Mouse (Mus musculus) heart, adult 18-20 months (tissue): ENCODE measurements around the gene Josd1. TPM values are rescaled to one million over a fixed set of nuclear protein-coding genes. Genes with fewer than 3 reads are reported as not detected.

Experiments
- DNase-seq, 2 experiments: peaks; one replicate each; pipeline ENCODE4 v3.0.0; 2021 to 2022; ENCODE audit warnings: mixed read lengths in 1 of 2
- total RNA-seq, 2 experiments: library from RNA; stranded (reverse); gene quantifications; 2 replicates each; pipeline ENCODE4 v1.2.3; 2021

Gene Josd1
- total RNA-seq, 2 experiments from 2014 or later: 23.4 to 26.2 TPM

GRCm38 (mm10) chr15:79658531-79659375 is 29.0 kb downstream of the Josd1 start, which contains the start of the genes Fam227a and Cby1:
Gene Fam227a (minus strand): TSS chr15:79658956.
Gene Cby1 (plus strand): TSS chr15:79659199.
- peak; percentile 96 for DNase-seq

GRCm38 (mm10) chr15:79657837-79658530 is 29.7 kb downstream of the Josd1 start:
- DNase-seq: peak; percentile 84 to 93

GRCm38 (mm10) chr15:79656451-79656850 is 31.3 kb downstream of the Josd1 start:
- DNase-seq: no peak

- no peak for DNase-seq
These were observed 36.2 kb downstream of the Josd1 start for GRCm38 (mm10) chr15:79651481-79651880.

GRCm38 (mm10) chr15:79650569-79650968 is 37.1 kb downstream of the Josd1 start:
- DNase-seq: peak in 1 of 2 experiments; percentile 48

- DNase-seq: no peak
These were observed 39.6 kb downstream of the Josd1 start for GRCm38 (mm10) chr15:79648130-79648529.

GRCm38 (mm10) chr15:79645483-79645882 is 42.2 kb downstream of the Josd1 start:
- DNase-seq: no peak

- DNase-seq: no peak
These were observed 46.4 kb downstream of the Josd1 start for GRCm38 (mm10) chr15:79641135-79641817.

- no peak for DNase-seq
These were observed 57.2 kb downstream of the Josd1 start for GRCm38 (mm10) chr15:79630471-79630870.

Other genes starting within 250 kb of the Josd1 start
- gene Csnk1e, start 232.4 kb downstream of the Josd1 start, total RNA-seq: 10 to 100 TPM; 40.2 to 44.3 TPM
- 1 to 10 TPM; 1.4 to 1.5 TPM for gene Kcnj4, start 182.7 kb downstream of the Josd1 start, total RNA-seq
- gene Kdelr3, start 171.5 kb downstream of the Josd1 start, total RNA-seq: 1 to 10 TPM; 3.3 to 4.3 TPM
- 10 to 100 TPM; 69.9 to 83.9 TPM for gene Ddx17, start 141.2 kb downstream of the Josd1 start, total RNA-seq
- not detected for gene Dmc1, start 82.8 kb downstream of the Josd1 start, total RNA-seq
- gene Fam227a, start 29.0 kb downstream of the Josd1 start, total RNA-seq: under 1 TPM; 0.37 to 0.77 TPM
- gene Cby1, start 28.7 kb downstream of the Josd1 start, total RNA-seq: 10 to 100 TPM; 18.7 to 23.6 TPM
- gene Tomm22, start 17.1 kb downstream of the Josd1 start, total RNA-seq: 100 to 1,000 TPM; 112 to 126 TPM
- gene Gtpbp1, start 2.9 kb upstream of the Josd1 start, total RNA-seq: 10 to 100 TPM; 26.0 to 28.8 TPM
- 10 to 100 TPM; 79.1 to 89.1 TPM for gene Sun2, start 54.6 kb upstream of the Josd1 start, total RNA-seq
- gene Dnal4, start 89.9 kb upstream of the Josd1 start, total RNA-seq: 10 to 100 TPM; 16.9 to 22.0 TPM
- gene Nptxr, start 116.8 kb upstream of the Josd1 start, total RNA-seq: 1 to 10 TPM; 1.4 to 1.5 TPM
- 1 to 10 TPM in 1 of 2 experiments, not detected in 1; 1.0 TPM for gene Npcd, start 146.3 kb upstream of the Josd1 start, total RNA-seq
- 10 to 100 TPM; 17.2 to 18.2 TPM for gene Cbx6, start 146.8 kb upstream of the Josd1 start, total RNA-seq
- 10 to 100 TPM in 1 of 2 experiments, 1 to 10 TPM in 1; 6.8 to 10.6 TPM for gene Apobec3, start 203.7 kb upstream of the Josd1 start, total RNA-seq